Mouse (Mus musculus): Measurements from ENCODE around the gene F8.

GRCm38 (mm10) chrX:75323556-75323955, 58.9 kb downstream of the F8 start:
- TF ChIP-seq CTCF (IDR thresholded peaks at IDR 0.05; ENCODE audit: low read depth, low read length) (no peak), GATA2 (IDR thresholded peaks at IDR 0.05; ENCODE audit: borderline replicate concordance, low read depth, low read length) (no peak), POLR2AphosphoS5 (IDR thresholded peaks at IDR 0.05; ENCODE audit: insufficient replicate concordance, low read depth, low read length) (no peak)

Measured in G1E (cell line).